Mouse (Mus musculus): ENCODE measurements around the gene Yod1. TPM values are rescaled to one million over a fixed set of nuclear protein-coding genes. Genes with fewer than 3 reads are reported as not detected.
A peak's percentile ranks its signal among the peaks of the same experiment; 100 is the strongest.

Gene Yod1
- polyA plus RNA-seq, 1 experiment, result 11.6 TPM

DNA sequence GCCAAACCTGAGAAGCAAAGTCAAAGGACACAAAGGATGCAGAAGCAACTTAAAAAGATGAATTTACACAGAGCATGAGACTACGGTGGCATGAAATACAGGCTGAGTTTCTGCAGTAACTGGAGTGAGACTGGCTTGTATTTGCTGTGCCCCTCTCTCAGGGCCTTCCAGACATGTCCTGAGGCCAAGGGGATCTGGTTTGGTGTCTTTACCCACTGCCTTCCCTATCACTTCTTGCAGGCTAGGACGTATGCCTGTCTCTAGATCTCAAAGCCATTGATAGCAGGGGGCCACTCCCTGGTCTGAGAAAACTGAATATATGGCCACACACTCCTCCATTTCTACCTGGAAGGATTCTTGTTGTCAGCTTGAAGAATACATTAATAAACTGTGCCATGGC lies 27.1 kb downstream of the Yod1 start:
- Histone ChIP-seq H3K27ac (ENCODE audit: control insufficient read depth, insufficient read depth, low read depth, low read length, poor library complexity) (peak overlapping the region; percentile 45), H3K4me1 (ENCODE audit: control insufficient read depth, insufficient read depth, low read length) (peaks cover 5% of the 10 kb centered on the region), H3K4me3 (replicated peaks; ENCODE audit: control insufficient read depth, low read depth, low read length) (no peak overlapping the region)
- 56% methylated on average over 2 of the region's 2 CpGs for whole genome bisulfite sequencing
- TF ChIP-seq POLR2A (IDR thresholded peaks at IDR 0.05; ENCODE audit: borderline replicate concordance, control insufficient read depth, low read depth, low read length) (no peak), CTCF (IDR thresholded peaks at IDR 0.05; ENCODE audit: control insufficient read depth, insufficient read depth, low read length) (no peak)

DNA sequence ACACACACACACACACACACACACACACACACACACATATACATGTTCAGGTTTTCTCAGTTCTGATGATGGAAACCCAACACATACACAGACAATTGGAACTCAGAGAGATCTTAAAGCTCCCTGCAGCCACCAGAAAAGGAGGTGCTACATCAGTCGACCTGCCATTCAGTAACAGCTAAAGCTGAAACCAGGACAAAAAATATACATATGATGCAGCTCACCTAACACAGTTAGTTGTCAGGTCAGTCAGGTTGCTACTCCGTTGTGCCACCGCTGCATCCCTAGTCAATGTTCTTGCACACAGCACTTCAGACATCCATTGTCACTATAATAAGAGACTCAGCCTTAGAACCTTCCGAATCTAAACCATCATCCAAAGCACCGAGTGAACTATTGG lies 27.8 kb downstream of the Yod1 start:
- 88% methylated on average over 5 of the region's 5 CpGs for WGBS
- TF ChIP-seq POLR2A (IDR thresholded peaks at IDR 0.05; ENCODE audit: borderline replicate concordance, control insufficient read depth, low read depth, low read length) (no peak), CTCF (IDR thresholded peaks at IDR 0.05; ENCODE audit: control insufficient read depth, insufficient read depth, low read length) (no peak)
- H3K4me3 ChIP-seq (replicated peaks; ENCODE audit: control insufficient read depth, low read depth, low read length), result no peak overlapping the region
- H3K27ac ChIP-seq (ENCODE audit: control insufficient read depth, insufficient read depth, low read depth, low read length, poor library complexity), result no peak overlapping the region
- peaks cover 5% of the 10 kb centered on the region for H3K4me1 ChIP-seq (ENCODE audit: control insufficient read depth, insufficient read depth, low read length)

DNA sequence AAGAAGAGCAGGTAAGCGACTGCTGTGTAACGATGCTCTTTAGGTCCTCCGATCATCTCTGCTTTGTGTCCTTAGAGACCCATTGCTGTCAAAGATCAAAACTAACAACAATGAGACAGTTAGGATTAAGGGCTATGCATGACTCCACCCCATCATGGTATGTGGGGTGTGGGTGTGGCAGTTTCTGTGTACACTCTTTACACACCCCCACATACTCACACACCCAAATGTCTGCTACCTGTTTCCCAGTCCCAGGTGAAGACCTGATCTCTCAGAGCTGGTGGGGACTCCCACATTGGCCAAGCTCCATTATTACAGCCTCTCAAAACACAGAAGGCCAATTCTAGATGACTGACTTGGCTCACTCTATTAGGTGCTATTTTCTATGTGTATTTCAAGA lies 28.5 kb downstream of the Yod1 start:
- H3K4me3 ChIP-seq (replicated peaks; ENCODE audit: control insufficient read depth, low read depth, low read length), result no peak overlapping the region
- no peak overlapping the region for H3K27ac ChIP-seq (ENCODE audit: control insufficient read depth, insufficient read depth, low read depth, low read length, poor library complexity)

DNA sequence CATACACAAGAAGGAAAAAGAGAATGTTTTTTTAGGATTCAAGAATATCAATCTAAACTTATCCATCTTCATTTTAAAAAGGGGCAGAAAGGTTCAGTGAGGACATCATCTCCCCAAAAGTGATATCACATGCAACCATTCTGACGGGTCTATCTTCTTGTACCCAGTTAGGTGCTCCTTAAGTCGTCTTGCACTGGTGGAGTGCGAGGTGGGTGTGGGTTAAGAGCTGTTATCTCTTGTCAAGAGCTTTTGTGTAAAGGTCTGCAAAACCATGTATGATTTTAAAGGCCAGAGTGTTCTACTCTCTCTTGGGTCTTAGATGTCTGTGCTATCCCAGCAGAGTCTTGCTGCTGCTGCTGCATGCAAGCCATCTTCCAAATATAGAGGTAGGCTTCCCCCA lies 29.7 kb downstream of the Yod1 start:
- 67% methylated on average over 3 of the region's 3 CpGs for WGBS
- TF ChIP-seq POLR2A (IDR thresholded peaks at IDR 0.05; ENCODE audit: borderline replicate concordance, control insufficient read depth, low read depth, low read length), result no peak
- Histone ChIP-seq H3K27ac (ENCODE audit: control insufficient read depth, insufficient read depth, low read depth, low read length, poor library complexity) (no peak overlapping the region), H3K4me3 (replicated peaks; ENCODE audit: control insufficient read depth, low read depth, low read length) (no peak overlapping the region), H3K4me1 (ENCODE audit: control insufficient read depth, insufficient read depth, low read length) (peaks cover 5% of the 10 kb centered on the region)

More for the DNA sequence above, 28.5 kb downstream of the Yod1 start:
- WGBS, result 94% methylated on average over 3 of the region's 3 CpGs
- no peak for TF ChIP-seq POLR2A (IDR thresholded peaks at IDR 0.05; ENCODE audit: borderline replicate concordance, control insufficient read depth, low read depth, low read length)
- TF ChIP-seq CTCF (IDR thresholded peaks at IDR 0.05; ENCODE audit: control insufficient read depth, insufficient read depth, low read length), result no peak
- H3K4me1 ChIP-seq (ENCODE audit: control insufficient read depth, insufficient read depth, low read length), result peaks cover 5% of the 10 kb centered on the region

DNA sequence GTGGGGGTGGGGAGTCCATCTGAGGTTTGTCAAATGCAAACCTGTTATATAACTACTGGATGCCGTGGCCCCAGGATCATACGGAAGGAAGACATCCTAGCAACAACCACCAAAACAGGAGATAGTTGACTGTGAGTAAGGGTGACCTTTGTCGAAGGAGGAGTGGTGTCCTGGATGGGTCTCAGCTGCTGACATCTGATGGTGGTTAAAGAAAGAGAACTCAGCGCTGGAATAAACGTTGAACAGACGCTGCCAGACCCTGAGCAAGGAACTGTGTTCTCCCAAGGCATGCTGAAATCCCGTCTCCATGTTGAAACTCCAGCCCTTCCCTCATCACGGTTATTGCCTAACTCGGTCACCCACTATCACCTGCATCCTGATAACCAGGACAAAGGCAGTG lies 42.6 kb downstream of the Yod1 start:
- Histone ChIP-seq H3K27ac (ENCODE audit: control insufficient read depth, insufficient read depth, low read depth, low read length, poor library complexity) (no peak overlapping the region), H3K4me1 (ENCODE audit: control insufficient read depth, insufficient read depth, low read length) (no peaks in the 10 kb centered on the region), H3K4me3 (replicated peaks; ENCODE audit: control insufficient read depth, low read depth, low read length) (no peak overlapping the region)
- WGBS, result 76% methylated on average over 9 of the region's 9 CpGs
- no peak for TF ChIP-seq CTCF (IDR thresholded peaks at IDR 0.05; ENCODE audit: control insufficient read depth, insufficient read depth, low read length)
- TF ChIP-seq POLR2A (IDR thresholded peaks at IDR 0.05; ENCODE audit: borderline replicate concordance, control insufficient read depth, low read depth, low read length), result no peak

DNA sequence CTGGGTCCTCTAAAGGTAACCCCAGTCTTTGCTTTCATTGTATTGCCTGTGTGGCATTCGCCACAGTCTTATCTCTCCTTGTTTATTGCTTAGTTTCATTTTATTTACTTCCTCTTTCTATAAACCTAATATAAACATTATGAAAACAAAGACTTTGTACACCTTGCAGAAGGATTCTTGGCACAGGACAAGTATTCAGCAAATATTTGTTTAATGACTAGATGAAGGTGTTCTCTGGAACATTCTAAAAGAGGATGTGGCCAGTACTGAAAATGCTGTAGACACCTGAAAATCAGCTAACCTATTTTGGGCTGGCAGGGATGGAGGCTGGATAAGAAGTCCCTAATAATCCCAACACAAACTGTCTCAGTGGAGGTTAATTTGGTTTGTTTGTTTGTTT lies 44.5 kb downstream of the Yod1 start:
- H3K27ac ChIP-seq (ENCODE audit: control insufficient read depth, insufficient read depth, low read depth, low read length, poor library complexity), result no peak overlapping the region
- 67% methylated on average over 1 of the region's 1 CpGs for WGBS
- no peak overlapping the region for H3K4me3 ChIP-seq (replicated peaks; ENCODE audit: control insufficient read depth, low read depth, low read length)
- H3K4me1 ChIP-seq (ENCODE audit: control insufficient read depth, insufficient read depth, low read length), result no peaks in the 10 kb centered on the region
- no peak for TF ChIP-seq POLR2A (IDR thresholded peaks at IDR 0.05; ENCODE audit: borderline replicate concordance, control insufficient read depth, low read depth, low read length)
- no peak for TF ChIP-seq CTCF (IDR thresholded peaks at IDR 0.05; ENCODE audit: control insufficient read depth, insufficient read depth, low read length)

DNA sequence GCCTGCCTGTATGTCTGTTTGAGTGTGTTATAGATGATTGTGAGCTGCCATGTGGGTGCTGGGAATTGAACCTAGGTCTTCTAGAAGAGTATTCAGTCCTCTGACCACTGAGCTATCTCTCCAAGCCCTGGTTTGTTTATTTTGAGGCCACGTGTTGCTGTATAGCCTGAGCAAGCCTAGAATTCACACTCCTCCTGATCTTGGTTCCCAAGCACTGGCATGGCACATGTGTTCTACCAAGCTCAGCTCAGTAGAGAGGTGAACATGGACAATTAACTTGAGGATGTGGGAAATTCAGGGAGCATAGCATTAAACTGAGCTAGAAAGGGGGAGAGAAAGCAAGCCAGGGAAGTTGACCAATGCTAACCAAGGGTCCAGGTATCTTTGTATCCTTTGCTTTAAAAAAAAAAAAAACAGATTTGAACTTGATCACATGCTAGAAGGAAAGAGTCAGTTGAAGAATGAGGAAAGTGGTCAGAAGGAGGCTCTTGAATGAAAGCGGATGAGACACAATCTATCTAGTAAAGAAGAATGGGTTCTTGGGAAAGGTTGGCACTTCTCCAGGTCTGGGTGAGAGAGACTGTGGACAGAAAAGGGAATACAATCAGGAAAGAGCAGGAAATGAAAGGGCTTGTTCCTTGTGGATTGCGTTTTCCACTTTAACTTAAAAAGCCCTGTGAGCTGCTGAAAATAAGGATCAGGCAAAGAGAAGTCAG lies 45.1 kb downstream of the Yod1 start:
- Histone ChIP-seq H3K4me1 (ENCODE audit: control insufficient read depth, insufficient read depth, low read length) (no peaks in the 10 kb centered on the region), H3K27ac (ENCODE audit: control insufficient read depth, insufficient read depth, low read depth, low read length, poor library complexity) (no peak overlapping the region), H3K4me3 (replicated peaks; ENCODE audit: control insufficient read depth, low read depth, low read length) (no peak overlapping the region)
- WGBS, result 86% methylated on average over 3 of the region's 3 CpGs
- TF ChIP-seq CTCF (IDR thresholded peaks at IDR 0.05; ENCODE audit: control insufficient read depth, insufficient read depth, low read length) (no peak), POLR2A (IDR thresholded peaks at IDR 0.05; ENCODE audit: borderline replicate concordance, control insufficient read depth, low read depth, low read length) (no peak)

DNA sequence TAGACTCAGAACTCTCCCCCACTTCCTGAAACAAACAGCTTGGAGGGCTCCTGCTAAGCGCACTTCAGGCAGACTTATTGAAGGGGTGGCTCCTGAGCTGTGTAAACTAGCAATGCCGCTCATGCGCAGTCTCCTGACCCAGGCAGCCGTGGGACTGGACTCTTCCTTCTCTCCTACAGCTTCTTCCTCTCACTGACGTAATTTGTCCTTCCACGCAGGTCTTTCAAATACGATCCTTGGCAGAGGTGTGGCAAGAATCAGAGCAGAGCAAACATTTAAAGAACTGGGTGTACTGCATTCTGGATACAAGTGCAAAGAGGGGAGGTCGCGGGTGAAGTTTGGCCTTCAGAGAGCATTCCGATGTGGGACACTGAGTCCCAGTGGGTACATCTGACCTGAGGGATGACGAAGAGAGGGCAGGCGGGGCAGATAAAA lies 46.9 kb downstream of the Yod1 start:
- Histone ChIP-seq H3K27ac (ENCODE audit: control insufficient read depth, insufficient read depth, low read depth, low read length, poor library complexity) (no peak overlapping the region), H3K4me1 (ENCODE audit: control insufficient read depth, insufficient read depth, low read length) (no peaks in the 10 kb centered on the region), H3K4me3 (replicated peaks; ENCODE audit: control insufficient read depth, low read depth, low read length) (no peak overlapping the region)
- TF ChIP-seq POLR2A (IDR thresholded peaks at IDR 0.05; ENCODE audit: borderline replicate concordance, control insufficient read depth, low read depth, low read length) (no peak), CTCF (IDR thresholded peaks at IDR 0.05; ENCODE audit: control insufficient read depth, insufficient read depth, low read length) (no peak)
- 56% methylated on average over 12 of the region's 12 CpGs for WGBS

DNA sequence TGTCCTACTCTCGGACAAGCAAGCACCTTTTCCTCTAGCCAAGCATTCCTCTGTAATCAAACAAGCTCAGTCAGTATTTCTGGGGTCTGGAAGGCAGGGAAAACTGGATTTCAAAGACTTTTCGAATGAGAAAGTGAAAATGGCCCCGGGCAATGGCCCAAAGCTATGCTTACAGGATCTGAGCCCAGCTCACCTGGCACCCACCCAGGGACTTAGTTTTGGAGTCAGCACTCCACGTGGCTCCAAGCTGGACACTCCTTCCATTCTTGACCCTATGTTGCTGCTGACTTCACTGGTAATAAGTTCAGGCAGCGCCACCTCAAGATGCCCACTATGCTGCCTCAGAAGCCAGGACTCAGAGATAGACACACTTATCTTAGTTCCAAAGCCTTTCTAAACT lies 49.9 kb downstream of the Yod1 start:
- no peak overlapping the region for H3K27ac ChIP-seq (ENCODE audit: control insufficient read depth, insufficient read depth, low read depth, low read length, poor library complexity)
- no peak overlapping the region for H3K4me3 ChIP-seq (replicated peaks; ENCODE audit: control insufficient read depth, low read depth, low read length)
- no peaks in the 10 kb centered on the region for H3K4me1 ChIP-seq (ENCODE audit: control insufficient read depth, insufficient read depth, low read length)
- WGBS, result 79% methylated on average over 5 of the region's 5 CpGs
- TF ChIP-seq POLR2A (IDR thresholded peaks at IDR 0.05; ENCODE audit: borderline replicate concordance, control insufficient read depth, low read depth, low read length), result no peak
- TF ChIP-seq CTCF (IDR thresholded peaks at IDR 0.05; ENCODE audit: control insufficient read depth, insufficient read depth, low read length), result no peak

All from bone marrow, adult 2 months (tissue).